Mouse (Mus musculus): ENCODE measurements around the gene Gm21904. TPM values are rescaled to one million over a fixed set of nuclear protein-coding genes. Genes with fewer than 3 reads are reported as not detected.
"Not testable (repeated sequence)": the region's sequence is repeated elsewhere in the genome, so short reads cannot be mapped to it uniquely, and the experiment has no call there.

The Gm21904 gene
- not detected in 2 replicates for polyA plus RNA-seq (2015; fragmentation: Nextera tagmentation; extraction: Ambion mirVana)

GRCm38 (mm10) chrY:17846166-17846565 is at the start of gene Gm21904:
Gene Gm21904, minus strand, starts transcription at chrY:17846266.
- no CpG with 5 or more reads among the region's 3 CpGs for WGBS
- not testable (repeated sequence) for H3K4me1 ChIP-seq (replicated peaks); H3K4me3 ChIP-seq; H3K4me2 ChIP-seq; ATAC-seq (ENCODE audit: low read depth); H3K27ac ChIP-seq (replicated peaks); H3K36me3 ChIP-seq; H3K27me3 ChIP-seq; H3K9ac ChIP-seq; H3K9me3 ChIP-seq

GRCm38 (mm10) chrY:17874441-17874840 is 28.4 kb upstream of the Gm21904 start, which contains the start of the genes Gm20772 and Gm20831:
Gene Gm20772, plus strand, starts transcription at chrY:17874741.
Gene Gm20831, plus strand, starts transcription at chrY:17874741.
- H3K36me3 ChIP-seq; ATAC-seq (ENCODE audit: low read depth); H3K4me2 ChIP-seq: not testable (repeated sequence)

More at GRCm38 (mm10) chrY:17874441-17874840, 28.4 kb upstream of the Gm21904 start, which contains the start of the genes Gm20772 and Gm20831:
- not testable (repeated sequence) for H3K4me1 ChIP-seq (replicated peaks); H3K9me3 ChIP-seq; H3K27me3 ChIP-seq; H3K27ac ChIP-seq (replicated peaks); H3K9ac ChIP-seq; H3K4me3 ChIP-seq

Other genes with a start within 250 kb of the Gm21904 start
- not detected in 2 replicates for gene Gm20772, start 28.5 kb upstream of the Gm21904 start, polyA plus RNA-seq (2015; fragmentation: Nextera tagmentation; extraction: Ambion mirVana)
- gene Gm20831, start 28.5 kb upstream of the Gm21904 start, polyA plus RNA-seq (2015; fragmentation: Nextera tagmentation; extraction: Ambion mirVana): not detected in 2 replicates
- gene Srsy, start 91.1 kb upstream of the Gm21904 start, polyA plus RNA-seq (2015; fragmentation: Nextera tagmentation; extraction: Ambion mirVana): not detected in 2 replicates
- not detected in 2 replicates for gene Gm21764, start 215.5 kb upstream of the Gm21904 start, polyA plus RNA-seq (2015; fragmentation: Nextera tagmentation; extraction: Ambion mirVana)
- not detected in 2 replicates for gene Ssty1, start 242.8 kb upstream of the Gm21904 start, polyA plus RNA-seq (2015; fragmentation: Nextera tagmentation; extraction: Ambion mirVana)

Measured in neural tube, embryonic 13.5 days (tissue).